Mouse (Mus musculus) lung, postnatal 0 days (tissue): ENCODE measurements at regions not wholly inside any gene's neighbourhood (a gene's known extent, or its start where the extent isn't known, plus 50 kb on each side); places are given as distances from the start of the nearest gene placed in this dataset.

ENCODE experiments used
- CTCF ChIP-seq: IDR thresholded peaks from 2 replicates; pipeline ENCODE4 v1.5.1; 2016; ENCODE audit warnings: antibody characterized with exemption, mild to moderate bottlenecking
- EP300 ChIP-seq: IDR thresholded peaks from 2 replicates; pipeline ENCODE4 v1.6.1; 2016; ENCODE audit warnings: antibody characterized with exemption, mild to moderate bottlenecking, control low read depth

- no peak for TF ChIP-seq CTCF
- no peak for TF ChIP-seq EP300
Observed at GRCm38 (mm10) chr2:114872272-114872671, 217.5 kb upstream of the Dph6 start.
